Mouse (Mus musculus): ENCODE results near the gene Wwox.

Gene Wwox

DNA sequence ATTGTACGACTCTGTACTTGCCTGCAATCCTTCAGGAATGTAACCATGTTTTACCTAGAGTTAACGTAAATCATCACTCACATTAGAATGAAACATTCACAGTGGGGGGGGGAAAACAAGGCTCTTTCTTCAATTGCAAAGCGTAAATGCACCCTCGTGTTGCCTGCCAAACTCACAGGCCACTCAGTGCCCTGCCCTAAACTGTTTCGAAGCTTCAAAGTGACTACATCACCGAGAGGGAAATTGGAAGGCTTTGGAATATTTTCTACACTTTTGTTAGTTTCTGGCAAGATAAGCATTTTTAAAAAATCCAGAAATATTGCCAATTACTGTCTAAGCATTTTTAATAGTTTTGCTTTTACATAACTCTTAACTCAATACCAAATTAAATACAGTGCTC is 231.3 kb downstream of the Wwox start:
- no peak for DNase-seq (ENCODE audit: low spot score in 2 of 2)

- DNase-seq (ENCODE audit: low spot score in 2 of 2) = no peak
These were observed 231.8 kb downstream of the Wwox start for GRCm38 (mm10) chr8:114671237-114671674.

GRCm38 (mm10) chr8:114673416-114673815 is 234.0 kb downstream of the Wwox start:
- no peak for DNase-seq (ENCODE audit: low spot score in 2 of 2)

DNA sequence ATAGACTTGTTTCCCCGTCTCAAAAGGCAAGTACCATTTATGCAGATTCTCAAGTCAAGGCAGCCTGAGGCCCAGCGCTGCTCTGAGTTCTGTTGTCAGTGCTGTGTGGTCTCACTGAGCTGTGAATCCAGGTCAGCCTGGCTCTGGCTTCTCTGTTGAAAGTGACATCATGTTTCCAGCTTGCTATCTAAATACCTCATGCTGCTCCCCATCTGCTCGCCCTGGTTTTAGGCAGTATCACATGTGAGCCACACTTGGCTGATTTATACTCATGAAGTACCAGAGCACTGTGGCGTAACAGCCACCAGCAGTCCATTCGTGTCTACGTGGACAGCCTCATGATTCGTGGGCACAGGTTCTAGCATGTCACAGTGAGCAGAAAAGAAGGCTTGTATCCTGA is 235.7 kb downstream of the Wwox start:
- DNase-seq (ENCODE audit: low spot score in 2 of 2) = peak in 1 of 2 experiments; percentile 47

DNA sequence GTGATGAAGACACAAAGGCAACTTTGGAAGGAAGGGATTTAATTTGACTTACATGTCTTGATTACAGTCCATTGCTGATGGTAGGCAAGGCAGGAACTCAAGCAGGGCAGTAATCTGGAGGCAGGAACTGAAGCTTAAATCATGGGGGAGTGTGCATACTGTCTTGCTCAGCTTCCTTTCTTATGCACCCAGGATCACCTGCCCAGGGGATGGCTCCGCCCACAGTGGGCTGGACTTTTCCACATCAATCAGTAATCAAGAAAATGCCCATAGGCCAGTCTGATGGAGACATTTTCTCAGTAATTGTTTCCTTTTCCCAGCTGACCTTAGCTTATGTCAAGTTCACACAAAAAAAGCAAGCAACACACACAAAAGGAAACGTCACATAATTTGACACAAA is 237.5 kb downstream of the Wwox start:
- no peak for DNase-seq (ENCODE audit: low spot score in 2 of 2)

- no peak for DNase-seq (ENCODE audit: low spot score in 2 of 2)
These were observed 238.2 kb downstream of the Wwox start for GRCm38 (mm10) chr8:114677551-114678127.

GRCm38 (mm10) chr8:114679386-114680098 is 240.1 kb downstream of the Wwox start:
- DNase-seq (ENCODE audit: low spot score in 2 of 2) = no peak

DNA sequence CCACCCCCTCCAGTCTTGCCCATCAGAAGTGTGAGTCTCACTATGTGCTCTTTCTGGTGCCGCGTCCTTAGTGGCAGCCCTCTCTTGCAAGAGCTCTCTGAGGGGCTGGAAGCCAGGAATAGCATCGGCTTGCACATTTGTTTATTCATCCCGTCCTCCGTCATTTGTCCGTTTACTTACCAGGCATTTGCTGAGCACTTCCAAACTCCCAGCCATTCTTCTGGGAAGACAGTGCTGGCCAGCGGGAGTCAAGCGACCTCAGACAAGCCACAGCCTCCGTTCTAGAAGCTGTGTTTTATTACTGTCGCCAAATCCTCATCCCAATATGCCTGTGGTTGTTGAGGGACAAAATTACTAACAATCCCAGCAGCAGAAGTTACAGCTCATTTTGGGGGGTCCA is 241.7 kb downstream of the Wwox start:
- no peak for DNase-seq (ENCODE audit: low spot score in 2 of 2)

GRCm38 (mm10) chr8:114682166-114682565 is 242.7 kb downstream of the Wwox start:
- no peak for DNase-seq (ENCODE audit: low spot score in 2 of 2)

GRCm38 (mm10) chr8:114684046-114684702 is 244.7 kb downstream of the Wwox start:
- DNase-seq (ENCODE audit: low spot score in 2 of 2) = peak; percentile 9 to 16

DNA sequence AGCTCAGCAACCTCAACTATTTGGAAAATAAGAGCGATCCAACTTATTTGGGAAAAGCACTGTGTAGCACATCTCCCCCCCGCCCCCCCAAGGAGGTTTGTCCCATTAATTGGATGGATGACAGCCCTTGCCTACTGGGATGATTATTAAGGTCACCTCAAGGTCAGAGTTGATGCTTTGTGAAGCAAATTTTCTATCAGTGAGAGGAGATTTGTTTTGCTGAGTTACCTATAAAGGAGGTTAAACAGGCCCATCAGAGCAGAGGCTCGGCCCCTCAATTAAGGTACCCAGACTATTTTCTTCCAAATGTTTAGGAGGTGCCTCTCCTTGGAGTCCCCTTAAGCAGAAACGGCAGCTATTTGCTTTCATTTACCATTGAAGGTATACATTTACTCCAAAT is 247.0 kb downstream of the Wwox start:
- no peak for DNase-seq (ENCODE audit: low spot score in 2 of 2)

DNA sequence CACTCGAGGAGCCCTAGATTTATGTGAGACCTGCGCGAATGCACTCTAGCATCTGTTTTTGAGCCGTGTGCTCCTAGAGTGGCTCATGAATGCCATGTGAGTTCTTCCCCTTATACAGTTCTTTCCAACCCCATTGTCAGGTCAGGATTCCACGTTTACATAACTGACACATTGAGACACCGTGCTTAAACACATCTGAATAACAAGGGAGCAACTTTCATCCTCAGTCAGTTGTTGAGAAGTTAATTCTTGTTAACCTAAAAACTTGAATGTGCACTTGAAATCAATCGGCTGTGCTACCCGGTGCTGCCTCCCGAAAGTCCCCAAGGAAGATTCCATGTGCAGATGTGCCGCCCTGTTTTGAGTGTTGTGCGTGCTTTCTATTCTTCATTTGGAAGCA is 249.3 kb downstream of the Wwox start:
- DNase-seq (ENCODE audit: low spot score in 2 of 2) = no peak

DNA sequence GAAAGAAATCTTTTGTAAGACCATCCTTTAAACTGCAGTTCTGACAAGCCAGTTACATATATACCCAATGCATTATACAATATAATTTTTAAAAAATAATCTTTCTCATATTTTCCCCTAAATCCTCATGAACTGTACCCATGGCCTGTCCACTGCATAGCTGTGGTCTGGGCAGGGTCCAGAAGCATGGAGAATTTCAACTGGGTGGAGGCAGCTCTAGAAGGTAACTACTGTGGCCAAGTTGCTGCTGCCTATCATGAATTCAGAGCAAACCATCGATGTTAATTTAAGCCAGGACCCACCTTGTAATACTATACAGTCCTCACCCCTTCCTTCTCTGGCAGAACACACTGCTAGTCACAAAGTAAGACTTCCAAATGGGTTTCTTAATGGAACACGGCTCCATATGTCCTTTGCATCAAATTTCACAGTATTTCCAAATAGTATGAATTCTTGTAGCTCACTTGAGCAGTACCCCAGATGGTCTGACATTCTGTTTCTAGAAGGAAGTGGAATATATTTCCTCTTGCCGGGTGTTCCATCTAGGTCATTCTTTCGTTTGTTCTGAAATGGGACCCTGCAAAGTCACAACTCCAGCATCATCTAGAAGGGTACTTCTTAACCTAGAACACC is 255.2 kb downstream of the Wwox start:
- DNase-seq (ENCODE audit: low spot score in 2 of 2) = peak in 1 of 2 experiments; percentile 26

DNA sequence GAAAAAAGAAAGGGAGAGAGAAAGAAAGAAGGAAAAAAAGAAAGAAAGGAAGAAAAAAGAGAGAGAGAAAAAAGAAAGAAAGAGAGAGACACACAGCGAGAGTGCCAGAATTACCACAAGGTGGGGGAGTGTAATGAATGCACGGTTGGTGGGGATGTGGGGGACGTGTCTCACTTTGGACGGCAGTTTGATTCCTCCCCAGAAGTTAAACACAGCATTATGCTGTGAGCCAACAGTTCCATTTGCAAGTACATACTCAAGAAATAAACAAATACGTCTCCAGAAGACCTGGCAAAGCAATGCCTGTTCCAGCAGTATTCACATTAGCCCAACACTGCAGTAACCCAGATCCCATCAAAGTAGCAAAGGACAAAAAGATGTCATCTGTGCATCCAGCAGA is 264.1 kb downstream of the Wwox start:
- DNase-seq (ENCODE audit: low spot score in 2 of 2) = no peak

DNA sequence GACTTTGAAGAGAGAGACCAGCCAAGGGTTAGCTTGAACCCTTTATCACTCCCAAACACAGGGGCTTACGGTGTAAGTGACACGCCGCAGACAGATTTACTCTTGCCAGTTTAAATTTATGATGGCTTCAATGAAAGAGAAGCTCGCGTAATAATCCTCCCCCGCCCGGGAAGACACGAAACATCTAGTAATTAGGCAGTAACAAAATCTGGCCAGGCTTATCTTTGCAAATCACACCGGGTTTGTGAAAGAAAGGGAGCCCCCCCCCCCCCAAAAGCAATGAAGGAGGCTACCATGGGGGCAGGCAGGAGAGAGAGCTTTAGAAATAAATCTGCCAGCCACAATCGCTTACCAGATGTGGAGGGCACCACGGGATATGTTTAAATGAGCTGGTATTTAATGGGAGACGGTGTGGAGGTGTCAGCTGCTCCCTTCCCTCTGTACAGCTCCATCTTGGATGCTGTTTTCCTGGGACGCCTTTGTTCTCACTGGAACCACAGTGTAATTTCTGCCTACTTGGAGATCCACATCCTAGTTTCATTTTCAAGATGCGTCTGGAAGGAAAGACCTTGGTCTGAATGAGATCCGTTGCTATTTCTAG is 268.2 kb downstream of the Wwox start:
- no peak for DNase-seq (ENCODE audit: low spot score in 2 of 2)

DNA sequence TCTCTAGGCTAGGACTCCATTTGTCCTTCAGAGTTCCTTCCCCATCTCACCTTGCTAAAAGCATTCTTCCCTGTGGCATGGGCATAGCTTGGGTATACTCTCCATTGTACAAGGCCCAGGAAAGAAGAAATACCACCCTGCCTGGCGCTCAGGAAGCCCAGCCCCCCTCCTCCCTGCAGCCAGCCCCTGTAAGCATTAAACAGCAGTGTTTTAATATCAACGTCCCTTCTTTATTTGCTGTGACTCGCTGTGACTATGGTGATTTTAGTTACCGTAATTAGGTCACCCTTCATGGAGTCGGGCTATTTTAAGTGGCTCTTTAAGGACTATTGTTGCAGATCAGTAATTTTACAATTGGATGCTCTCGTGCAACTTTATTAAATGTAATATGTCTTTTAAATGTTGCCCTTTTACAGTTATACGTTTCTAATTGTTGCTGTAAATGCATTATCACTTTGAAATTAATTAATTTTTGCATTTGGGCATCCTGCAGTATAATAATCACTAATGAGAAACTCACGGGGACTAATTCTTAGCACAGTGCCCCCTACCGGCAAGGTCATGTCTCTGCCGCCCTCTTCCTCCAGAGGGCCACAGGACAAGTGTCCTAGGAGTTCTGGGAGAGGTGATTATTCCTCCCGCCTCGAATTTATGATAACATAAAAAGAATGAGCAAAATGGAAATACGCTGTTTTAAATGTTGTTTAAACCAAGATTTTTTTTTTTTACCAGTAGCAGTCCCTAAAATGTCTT is 276.0 kb downstream of the Wwox start:
- no peak for DNase-seq (ENCODE audit: low spot score in 2 of 2)

GRCm38 (mm10) chr8:114716546-114717255 is 277.2 kb downstream of the Wwox start:
- no peak for DNase-seq (ENCODE audit: low spot score in 2 of 2)

- DNase-seq (ENCODE audit: low spot score in 2 of 2) = no peak
These were observed 279.4 kb downstream of the Wwox start for GRCm38 (mm10) chr8:114718821-114719220.

- no peak for DNase-seq (ENCODE audit: low spot score in 2 of 2)
These were observed 283.2 kb downstream of the Wwox start for GRCm38 (mm10) chr8:114722611-114723010.

- no peak for DNase-seq (ENCODE audit: low spot score in 2 of 2)
These were observed 292.0 kb downstream of the Wwox start for GRCm38 (mm10) chr8:114731260-114732140.

Data from frontal cortex, postnatal 36 days (tissue).